Mouse (Mus musculus) brain, embryonic 14.5 days (tissue): ENCODE data around the gene Ung. TPM values are rescaled to one million over a fixed set of nuclear protein-coding genes. Genes with fewer than 3 reads are reported as not detected.

Experiments
- DNase-seq: peaks from one replicate; pipeline ENCODE4 v3.0.0-alpha.2; 2011; ENCODE audit warnings: low read depth
- CTCF ChIP-seq: fragments of 200-500 bp; IDR thresholded peaks from 2 replicates; pipeline ENCODE4 v1.5.1; 2012; ENCODE audit warnings: inconsistent platforms, mild to moderate bottlenecking, moderate library complexity, borderline replicate concordance; ENCODE audit not compliant: insufficient read depth, insufficient read length; ENCODE audit errors: extremely low read depth
- POLR2A ChIP-seq: fragments of 200-500 bp; IDR thresholded peaks from 2 replicates; pipeline ENCODE4 v1.6.1; 2012; ENCODE audit warnings: mild to moderate bottlenecking, inconsistent platforms, borderline replicate concordance; ENCODE audit not compliant: poor library complexity, insufficient read depth, insufficient read length, severe bottlenecking; ENCODE audit errors: extremely low read depth
- polyA plus RNA-seq: library from polyadenylated mRNA; depleted of rRNA; stranded (reverse); fragments of >200 nt; gene quantifications from 2 replicates; pipeline ENCODE4 v1.2.3, GENCODE M21; 2012; rRNA removed

The Ung gene
- polyA plus RNA-seq, 1 experiment: 8.8 TPM

DNA sequence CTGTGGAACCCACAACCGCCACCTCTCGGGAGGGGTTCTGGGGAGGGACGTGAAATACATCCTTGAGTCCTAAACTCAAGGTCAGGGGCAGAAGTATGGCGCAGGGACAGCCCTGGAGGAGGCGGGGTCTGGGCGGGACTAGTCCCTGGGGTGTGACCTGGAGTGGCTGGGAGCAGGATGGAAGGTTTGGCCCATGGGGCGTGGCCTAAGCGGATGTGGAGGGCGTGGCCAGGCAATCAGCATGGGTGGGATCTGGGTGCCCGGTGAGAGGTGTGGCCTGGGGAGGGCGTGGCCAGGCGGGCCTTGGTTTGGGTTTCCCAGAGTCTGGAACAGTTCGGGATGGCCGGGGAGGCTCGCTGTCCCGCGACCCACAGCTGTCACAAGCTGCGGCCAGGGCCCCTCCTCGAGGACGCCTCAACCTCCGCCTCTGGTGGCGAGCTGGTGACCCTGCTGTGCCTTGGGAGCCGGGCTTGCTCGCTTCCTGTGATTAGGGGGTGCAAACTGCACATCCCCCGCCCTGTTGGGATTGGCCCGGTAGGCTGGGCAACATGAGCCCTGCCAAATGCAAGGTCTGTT is 45.5 kb downstream of the Ung start:
- DNase-seq: peak; percentile 87
- no peak for TF ChIP-seq CTCF

DNA sequence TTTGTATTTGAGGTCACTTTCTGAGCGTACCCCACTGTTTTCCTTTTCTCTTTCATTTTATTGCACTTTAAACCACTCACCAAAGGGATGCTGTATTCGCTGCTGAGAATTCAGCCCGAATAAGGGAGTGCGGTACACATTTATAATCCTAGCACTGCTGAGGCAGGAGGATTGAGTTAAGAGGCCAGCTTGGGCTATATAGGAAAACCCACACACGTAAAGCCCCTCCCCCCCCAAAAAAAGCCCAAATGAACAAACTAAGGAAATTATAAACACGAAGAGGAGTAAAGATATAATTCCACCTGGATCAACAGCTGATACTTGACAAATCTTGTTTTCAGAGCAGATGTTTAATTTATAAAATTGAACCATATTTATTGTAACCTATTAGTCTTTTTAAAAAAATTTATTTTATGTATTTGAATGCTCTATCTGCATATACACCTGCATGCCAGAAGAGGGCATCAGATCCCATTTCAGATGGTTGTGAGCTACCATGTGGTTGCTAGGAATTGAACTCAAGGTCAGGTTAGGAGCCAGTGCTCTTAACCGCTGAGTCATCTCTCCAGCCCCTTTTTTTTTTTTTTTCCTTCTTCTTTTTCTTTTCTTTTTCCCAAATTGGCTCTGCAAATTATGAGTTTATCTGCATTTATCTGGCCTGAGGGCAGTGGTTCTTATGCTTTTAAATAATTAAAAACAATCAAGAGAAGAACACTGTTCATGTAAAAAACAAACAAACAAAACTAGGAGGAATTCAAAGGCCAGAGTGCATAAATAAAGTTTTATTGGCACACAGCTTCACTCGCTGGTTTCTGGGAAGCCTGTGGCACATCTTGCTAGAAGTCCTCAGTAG is 46.6 kb downstream of the Ung start:
- TF ChIP-seq CTCF: no peak
- no peak for TF ChIP-seq POLR2A
- no peak for DNase-seq

DNA sequence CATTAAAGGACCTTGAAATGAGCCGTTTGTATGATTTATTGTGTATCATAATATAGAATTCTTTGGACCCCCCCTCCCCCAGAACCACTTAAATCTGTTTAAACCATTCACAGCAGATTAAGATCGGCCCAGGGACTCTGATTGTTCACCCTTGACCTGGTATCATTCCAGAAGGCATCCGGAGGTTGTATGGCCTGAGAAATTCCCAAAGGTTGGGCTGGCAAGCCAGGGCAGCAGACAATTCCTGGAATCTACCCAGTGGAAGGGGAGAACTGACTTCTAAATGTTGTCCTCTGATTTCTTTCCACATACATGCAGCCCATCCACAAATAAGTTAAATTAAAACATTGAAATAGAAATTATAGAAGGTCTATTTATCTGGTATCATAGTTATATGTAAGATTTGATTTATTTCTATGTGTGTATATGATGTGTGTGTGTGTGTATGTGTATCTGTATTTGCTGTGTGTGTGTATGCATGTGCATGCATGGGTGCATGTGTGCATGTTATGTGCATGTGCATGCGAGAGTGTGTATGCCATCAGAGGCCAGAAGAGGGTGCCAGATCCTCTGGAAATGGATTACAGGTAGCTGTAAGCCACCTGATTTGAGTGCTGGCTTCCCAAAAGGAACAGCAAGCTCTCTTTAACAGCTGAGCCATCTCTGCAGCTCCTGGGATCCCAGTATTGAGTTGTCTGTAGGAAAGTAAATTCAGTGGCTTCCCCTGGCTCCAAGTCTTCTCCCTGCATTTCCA is 48.0 kb downstream of the Ung start:
- DNase-seq: no peak
- TF ChIP-seq CTCF (no peak), POLR2A (no peak)

GRCm38 (mm10) chr5:114179541-114179940 is 49.4 kb downstream of the Ung start:
- no peak for DNase-seq
- TF ChIP-seq POLR2A (no peak), CTCF (no peak)

- no peak for DNase-seq
- TF ChIP-seq CTCF: no peak
- TF ChIP-seq POLR2A: no peak
Measured at GRCm38 (mm10) chr5:114183493-114183892, 53.3 kb downstream of the Ung start.

DNA sequence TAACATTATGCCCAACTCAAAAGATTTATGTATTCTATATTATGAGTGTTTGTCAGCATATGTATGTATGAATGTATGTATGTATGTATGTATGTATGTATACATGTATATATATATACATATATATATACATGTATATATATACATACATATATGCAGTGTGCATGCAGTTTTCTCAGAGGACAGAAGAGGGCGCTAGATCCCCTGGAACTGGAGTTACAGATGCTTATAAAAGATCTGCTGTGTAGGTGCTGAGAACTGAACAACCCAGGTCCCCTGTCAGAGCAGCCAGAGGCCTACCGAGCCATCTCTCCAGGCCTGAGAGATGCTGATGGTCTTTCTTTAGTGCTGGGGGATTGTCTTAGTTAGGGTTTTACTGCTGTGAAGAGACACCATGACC is 56.9 kb downstream of the Ung start:
- TF ChIP-seq CTCF (no peak), POLR2A (no peak)
- DNase-seq: no peak

Other genes starting within 250 kb of the Ung start
- 136 and 202 TPM in 2 replicates for gene Coro1c, start 221.6 kb upstream of the Ung start, polyA plus RNA-seq
- 12.2 and 19.2 TPM in 2 replicates for gene Ssh1, start 136.5 kb upstream of the Ung start, polyA plus RNA-seq
- not detected in 2 replicates for gene Dao, start 126.7 kb upstream of the Ung start, polyA plus RNA-seq
- gene Usp30, start 64.9 kb upstream of the Ung start, polyA plus RNA-seq: 40.0 and 41.6 TPM in 2 replicates
- 70.1 and 81.5 TPM in 2 replicates for gene Svop, start 38.8 kb upstream of the Ung start, polyA plus RNA-seq
- 7.9 and 14.0 TPM in 2 replicates for gene Alkbh2, start 2.2 kb upstream of the Ung start, polyA plus RNA-seq
- gene Acacb, start 16.1 kb downstream of the Ung start, polyA plus RNA-seq: 2.4 and 5.3 TPM in 2 replicates
- gene Foxn4, start 143.4 kb downstream of the Ung start, polyA plus RNA-seq: 0.68 and 1.1 TPM in 2 replicates
- 0.37 and 0.47 TPM in 2 replicates for gene Myo1h, start 158.8 kb downstream of the Ung start, polyA plus RNA-seq